Mouse (Mus musculus): ENCODE measurements at regions not wholly inside any gene's neighbourhood (a gene's known extent, or its start where the extent isn't known, plus 50 kb on each side); places are given as distances from the start of the nearest gene placed in this dataset.

GRCm38 (mm10) chr7:93336420-93336819, 256.8 kb downstream of the Fam181b start:
- ATAC-seq (ENCODE audit: insufficient read depth): no peak
- 24% methylated on average over 1 of the region's 1 CpGs for WGBS

More at GRCm38 (mm10) chr7:93336420-93336819, 256.8 kb downstream of the Fam181b start:
- Histone ChIP-seq H3K27me3 (ENCODE audit: insufficient read depth, low read length) (no peaks in the 10 kb centered on the region), H3K4me3 (ENCODE audit: low read depth, low read length) (no peak overlapping the region), H3K27ac (ENCODE audit: low read depth) (no peak overlapping the region), H3K4me2 (no peak overlapping the region), H3K36me3 (ENCODE audit: insufficient read depth) (no peaks in the 10 kb centered on the region), H3K9me3 (ENCODE audit: low read depth, low read length) (no peaks in the 10 kb centered on the region), H3K4me1 (ENCODE audit: insufficient read depth) (no peaks in the 10 kb centered on the region), H3K9ac (no peak overlapping the region)
- peak; percentile 30 for DNase-seq
- no peak for TF ChIP-seq CTCF (IDR thresholded peaks at IDR 0.05; ENCODE audit: low read depth)
